Mouse (Mus musculus) frontal cortex, postnatal 10 days (tissue): ENCODE data around the gene Rasd2.

Experiments used
- DNase-seq, 2 experiments: peaks; one replicate each; pipeline ENCODE4 v3.0.0; 2022; ENCODE audit warnings: low spot score in 2 of 2, mixed read lengths in 1 of 2

Rasd2 gene

DNA sequence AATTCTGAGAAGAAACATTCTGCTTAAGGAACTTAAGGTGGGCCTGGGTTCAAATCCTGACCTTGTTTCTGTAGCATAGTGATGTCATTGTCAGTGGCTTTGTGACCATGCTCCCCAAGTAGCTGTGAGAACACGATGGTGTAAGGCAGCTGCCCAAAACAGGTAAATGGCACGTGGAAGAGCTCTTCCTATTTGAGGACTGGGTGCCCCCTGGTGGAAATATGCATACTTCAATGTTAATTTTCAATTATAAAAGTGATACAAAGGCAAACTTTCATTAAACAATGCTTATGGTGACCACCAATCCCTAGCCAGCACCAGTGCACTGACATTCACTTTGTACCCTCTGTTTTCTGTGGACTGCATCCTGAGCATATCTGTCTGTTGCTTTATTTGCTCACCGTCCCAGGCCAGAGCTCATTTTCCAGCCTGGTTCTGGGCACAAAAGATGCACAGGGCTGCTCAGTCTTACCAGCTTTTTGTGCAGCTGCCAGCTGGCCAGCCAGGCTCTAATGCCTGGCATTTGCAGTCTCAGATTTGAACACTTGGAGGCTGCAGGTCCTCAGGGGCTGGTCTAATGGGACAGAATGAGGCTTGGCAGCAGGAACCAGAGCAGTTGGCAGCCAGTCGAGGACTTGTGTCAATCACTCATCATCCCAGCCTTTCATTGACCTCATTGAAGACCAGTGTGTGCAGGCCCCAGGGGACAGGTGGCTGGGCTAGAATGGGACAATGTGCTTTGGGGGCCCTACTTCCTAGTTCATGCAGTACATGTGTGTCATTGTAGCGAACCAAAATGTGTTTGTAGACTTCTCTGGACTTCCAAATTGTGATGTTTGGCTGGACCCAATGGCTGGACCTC lies 6.4 kb downstream of the Rasd2 start:
- DNase-seq, result no peak

DNA sequence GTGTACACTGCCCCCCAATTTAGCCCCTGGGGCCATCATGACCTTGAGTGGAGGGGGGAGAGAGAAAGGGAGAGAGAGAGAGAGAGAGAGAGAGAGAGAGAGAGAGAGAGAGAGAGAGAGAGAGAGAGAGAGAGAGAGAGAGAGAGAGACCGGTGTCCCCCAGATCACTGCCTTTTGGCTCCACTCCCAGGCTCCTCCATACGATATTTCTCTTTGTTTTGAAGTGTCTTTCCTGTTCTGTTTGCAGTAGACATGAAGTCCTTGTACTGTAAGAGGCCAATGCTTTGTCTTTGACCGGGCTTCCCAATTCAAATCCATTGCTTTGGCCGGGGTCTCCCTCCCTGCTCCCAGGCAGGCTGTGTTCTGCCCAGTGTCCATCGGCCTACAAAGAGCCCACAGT lies 8.9 kb downstream of the Rasd2 start:
- DNase-seq, result no peak

DNA sequence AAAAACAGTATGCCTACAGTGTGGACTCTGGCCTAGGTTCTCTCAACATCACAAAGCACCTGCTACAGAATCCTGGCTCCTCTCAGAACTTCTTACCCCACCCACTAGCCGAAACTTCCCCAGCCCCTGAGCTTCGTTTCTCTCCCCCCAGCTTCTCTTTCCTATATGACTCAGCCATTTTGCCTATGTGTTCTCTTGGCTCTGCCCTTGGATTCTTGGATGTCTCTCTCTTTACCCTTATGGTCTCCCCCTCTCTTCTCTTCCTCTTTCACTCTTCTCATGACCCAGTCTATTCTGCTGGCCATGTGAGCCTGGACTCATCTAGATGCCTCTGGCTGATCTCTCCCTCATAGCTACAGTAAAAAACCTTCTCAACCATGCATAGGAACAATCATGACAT lies 13.0 kb downstream of the Rasd2 start:
- DNase-seq, result no peak

DNA sequence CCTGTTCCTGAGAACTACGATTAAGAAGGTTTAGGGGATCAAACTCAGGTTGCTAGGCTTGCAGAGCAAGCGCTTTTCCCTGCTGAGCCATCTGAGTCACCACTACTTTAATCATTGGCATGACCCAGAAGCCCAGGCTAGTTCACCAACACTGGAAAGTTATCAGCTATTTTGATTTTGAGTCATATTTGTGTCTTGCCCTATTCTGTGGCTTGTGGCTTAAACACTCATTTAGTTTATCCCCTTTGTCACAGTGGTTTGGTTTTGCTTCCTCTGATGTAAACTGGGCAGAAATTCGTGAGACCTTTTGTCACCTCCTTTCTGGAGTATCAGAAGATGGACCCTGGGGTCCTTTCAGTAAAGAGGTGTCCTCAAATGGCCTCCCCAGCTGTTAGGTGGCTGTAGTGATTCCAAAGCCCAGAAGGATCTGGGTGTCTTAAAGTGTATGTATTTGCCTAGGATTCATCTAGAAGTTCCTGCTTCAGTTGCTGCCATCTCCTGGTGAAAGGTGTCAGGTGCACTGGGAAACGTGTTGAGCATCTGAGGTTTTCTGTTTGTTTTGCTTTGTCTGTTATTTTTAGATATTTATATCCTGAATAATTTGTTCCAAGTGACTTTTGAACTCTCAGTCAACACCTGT lies 20.3 kb downstream of the Rasd2 start:
- DNase-seq, result no peak

DNA sequence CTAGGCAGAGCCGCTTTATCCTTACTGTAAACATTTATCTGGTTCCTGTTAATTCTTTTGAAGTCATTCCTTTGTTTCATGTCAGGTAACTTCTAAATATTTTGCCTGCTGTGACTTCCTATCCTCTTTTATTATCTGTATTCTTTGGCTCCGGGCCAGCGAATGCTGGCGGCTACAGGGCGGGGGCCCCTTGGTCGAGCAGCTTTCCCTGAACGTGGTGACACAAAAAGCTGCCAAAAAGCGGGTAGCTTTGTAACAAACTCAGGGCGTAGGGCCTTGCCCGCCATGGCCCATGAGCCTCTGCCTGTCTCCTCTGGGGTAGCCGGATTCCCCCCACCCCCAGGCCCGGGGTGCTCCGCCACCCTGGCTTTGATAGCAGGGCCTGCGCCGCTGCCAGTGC lies 33.6 kb downstream of the Rasd2 start:
- DNase-seq, result no peak

DNA sequence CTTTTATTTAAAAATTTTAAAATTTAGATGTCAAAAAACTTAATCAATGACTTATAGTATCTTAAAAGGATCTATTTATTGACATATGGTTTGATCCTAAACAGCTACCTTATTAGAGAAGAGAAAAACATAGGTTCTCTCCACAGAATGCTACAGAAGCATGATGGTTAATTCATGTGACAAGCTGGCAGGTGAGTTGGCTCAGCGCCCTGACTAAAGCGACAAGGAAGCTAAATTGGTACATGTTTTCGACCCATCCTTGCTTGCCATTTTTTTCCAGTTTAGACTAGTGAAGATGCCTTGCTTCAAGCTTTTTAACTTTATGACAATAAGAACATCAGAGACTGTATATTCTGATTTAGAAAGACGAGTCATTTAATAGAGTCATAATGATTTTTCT lies 35.4 kb downstream of the Rasd2 start:
- no peak for DNase-seq

DNA sequence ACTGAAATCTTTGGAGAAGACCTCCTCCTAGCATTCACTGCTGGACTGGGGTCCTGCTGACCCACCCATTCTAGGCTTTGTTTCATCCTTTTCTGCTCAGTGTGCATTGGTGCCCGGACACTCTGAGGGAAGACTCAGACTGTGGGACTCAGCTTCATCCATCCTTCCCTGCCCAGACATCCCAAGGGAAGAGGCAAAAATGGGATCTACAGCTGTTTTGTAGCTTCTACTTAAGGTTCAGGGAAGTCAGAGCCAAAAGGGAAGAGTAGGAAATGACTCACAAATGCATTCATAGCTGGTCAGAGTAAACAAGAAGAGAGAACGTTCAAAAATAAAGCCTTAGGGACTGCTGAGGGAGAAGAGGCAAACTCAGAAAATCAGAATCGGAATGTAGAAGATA lies 40.3 kb downstream of the Rasd2 start:
- DNase-seq, result no peak

DNA sequence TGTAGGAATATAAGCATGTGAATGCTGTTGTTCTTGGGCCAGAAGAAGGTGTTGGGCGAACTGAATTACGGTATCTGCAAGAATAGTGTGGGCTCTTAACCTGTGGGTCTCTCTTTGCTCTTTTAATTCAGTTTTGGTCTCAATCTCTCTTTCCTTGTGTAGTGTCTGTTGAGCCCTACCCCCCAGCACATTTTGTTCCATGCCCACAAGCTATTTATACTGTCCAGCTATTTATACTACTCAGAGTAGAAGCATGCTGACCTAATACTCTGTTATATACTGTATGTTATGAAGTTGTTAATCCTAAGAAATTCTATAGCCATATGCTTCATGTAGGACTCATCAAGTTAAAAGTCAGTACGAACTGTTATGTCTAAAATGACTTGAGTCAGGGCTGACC lies 41.9 kb downstream of the Rasd2 start:
- DNase-seq, result no peak

DNA sequence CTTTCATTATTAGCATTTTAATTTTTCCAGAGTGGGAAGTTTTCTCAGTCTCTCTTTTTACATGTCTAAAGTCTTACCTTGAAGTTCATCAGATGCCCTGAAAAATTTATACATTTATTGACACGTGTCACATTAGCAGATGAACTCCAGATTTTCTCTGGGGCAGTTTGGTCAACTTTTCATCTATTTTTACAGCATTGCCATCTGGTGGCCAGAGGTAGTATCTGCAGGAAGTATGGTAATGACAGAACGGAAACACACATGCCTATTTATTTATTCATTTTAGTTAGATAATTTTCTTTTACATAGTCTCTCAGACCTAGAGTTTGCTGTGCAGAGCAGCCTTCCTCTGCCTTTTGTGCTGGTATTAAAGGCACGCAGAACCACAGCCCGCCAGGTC lies 58.4 kb downstream of the Rasd2 start:
- DNase-seq, result no peak
